Mouse (Mus musculus) embryo, embryonic 9.5 days (tissue): ENCODE data around the gene Treh.
A peak's percentile ranks its signal among the peaks of the same experiment; 100 is the strongest.
"Not testable (repeated sequence)": the region's sequence is repeated elsewhere in the genome, so short reads cannot be mapped to it uniquely, and the experiment has no call there.

ENCODE experiments used
- DNase-seq: peaks from one replicate; pipeline ENCODE4 v3.0.0-alpha.2; 2017; ENCODE audit errors: extremely low spot score

The Treh gene

GRCm38 (mm10) chr9:44673005-44673404 lies at the start of gene Treh:
TSS of gene Treh (plus strand) at chr9:44673233.
- DNase-seq, result no peak

GRCm38 (mm10) chr9:44624390-44624789 lies 48.6 kb upstream of the Treh start:
- no peak for DNase-seq

- DNase-seq, result no peak
These were observed 46.8 kb upstream of the Treh start for GRCm38 (mm10) chr9:44626268-44626667.

GRCm38 (mm10) chr9:44637551-44638169 lies 35.4 kb upstream of the Treh start:
- DNase-seq, result no peak

- not testable (repeated sequence) for DNase-seq
These were observed 34.3 kb upstream of the Treh start for GRCm38 (mm10) chr9:44638726-44639125.

GRCm38 (mm10) chr9:44640028-44640427 lies 33.0 kb upstream of the Treh start:
- not testable (repeated sequence) for DNase-seq

GRCm38 (mm10) chr9:44640646-44641357 lies 32.2 kb upstream of the Treh start:
- DNase-seq, result no peak

GRCm38 (mm10) chr9:44641616-44642015 lies 31.4 kb upstream of the Treh start:
- DNase-seq, result no peak

GRCm38 (mm10) chr9:44643103-44643502 lies 29.9 kb upstream of the Treh start:
- no peak for DNase-seq

- DNase-seq, result no peak
These were observed 28.8 kb upstream of the Treh start for GRCm38 (mm10) chr9:44644186-44644585.

GRCm38 (mm10) chr9:44645481-44645880 lies 27.6 kb upstream of the Treh start:
- no peak for DNase-seq

- DNase-seq, result no peak
These were observed 27.1 kb upstream of the Treh start for GRCm38 (mm10) chr9:44645924-44646323.

- DNase-seq, result no peak
These were observed 26.7 kb upstream of the Treh start for GRCm38 (mm10) chr9:44646366-44646765.

- DNase-seq, result no peak
These were observed 26.0 kb upstream of the Treh start for GRCm38 (mm10) chr9:44647026-44647425.

- DNase-seq, result no peak
These were observed 25.4 kb upstream of the Treh start for GRCm38 (mm10) chr9:44647656-44648055.

GRCm38 (mm10) chr9:44648881-44649281 lies 24.2 kb upstream of the Treh start:
- DNase-seq, result no peak

GRCm38 (mm10) chr9:44652027-44652426 lies 21.0 kb upstream of the Treh start:
- DNase-seq, result peak; percentile 52

- DNase-seq, result no peak
These were observed 19.1 kb upstream of the Treh start for GRCm38 (mm10) chr9:44653896-44654295.

GRCm38 (mm10) chr9:44655098-44656066 lies 17.7 kb upstream of the Treh start:
- peak; percentile 70 for DNase-seq

GRCm38 (mm10) chr9:44663706-44664105 lies 9.3 kb upstream of the Treh start:
- DNase-seq, result no peak

- DNase-seq, result no peak
These were observed 1.6 kb upstream of the Treh start for GRCm38 (mm10) chr9:44671416-44671815.

- no peak for DNase-seq
These were observed 655 bp upstream of the Treh start for GRCm38 (mm10) chr9:44672291-44672865.
